Mouse (Mus musculus) bone marrow macrophage, adult 2 months (primary cell): ENCODE data around the gene Cdk5.

Experiments used
- CTCF ChIP-seq: IDR thresholded peaks from 2 replicates; pipeline ENCODE4 v1.5.1; 2012; ENCODE audit warnings: low read depth, mild to moderate bottlenecking, low read length, moderate library complexity
- POLR2A ChIP-seq: IDR thresholded peaks from 2 replicates; pipeline ENCODE4 v1.6.1; 2012; ENCODE audit warnings: mild to moderate bottlenecking, low read depth, low read length, borderline replicate concordance

DNA sequence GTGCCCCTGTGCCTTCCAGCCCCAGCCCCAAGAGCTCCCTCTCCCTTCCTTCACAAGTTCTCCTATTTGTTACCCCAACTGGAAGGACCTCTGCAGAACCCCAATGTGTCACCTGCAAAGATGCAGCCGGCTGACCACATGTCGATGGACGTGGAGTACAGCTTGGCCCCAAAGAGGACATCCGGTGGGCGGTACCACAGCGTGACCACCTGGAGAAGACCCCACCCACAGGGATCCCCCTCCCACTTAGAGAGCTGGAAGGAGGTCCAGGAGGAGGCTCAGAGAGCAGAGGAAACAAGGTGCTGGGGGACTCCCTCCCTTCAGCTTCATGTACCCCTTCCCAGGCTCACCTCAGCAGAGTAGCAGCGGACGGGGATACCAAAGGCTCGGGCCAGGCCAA is 2.9 kb downstream of the Cdk5 start:
- TF ChIP-seq POLR2A (no peak), CTCF (no peak)
